Mouse (Mus musculus) heart, embryonic 11.5 days (tissue): ENCODE measurements around the gene Oas1d. TPM values are rescaled to one million over a fixed set of nuclear protein-coding genes. Genes with fewer than 3 reads are reported as not detected.
"Not testable (repeated sequence)": the region's sequence is repeated elsewhere in the genome, so short reads cannot be mapped to it uniquely, and the experiment has no call there.

ENCODE experiments used
- ATAC-seq: fragments of 200-750 bp; cut with Nextera tagmentation; replicated peaks from 2 replicates; pipeline ENCODE4 v1.8.0; 2017; ENCODE audit warnings: moderate library complexity; ENCODE audit not compliant: insufficient number of reproducible peaks, low FRiP score, low TSS enrichment
- H3K27ac ChIP-seq: fragments of 300-500 bp; sonication (generic); 2 replicates; pipeline ENCODE4 v1.5.1; 2014; ENCODE audit warnings: mild to moderate bottlenecking, low read depth, low read length
- H3K27me3 ChIP-seq: fragments of 300-500 bp; sonication (generic); 2 replicates; pipeline ENCODE4 v1.6.1; 2014; ENCODE audit warnings: mild to moderate bottlenecking, low read length, mixed read lengths; ENCODE audit not compliant: control insufficient read depth, insufficient read depth
- H3K36me3 ChIP-seq: fragments of 300-500 bp; sonication (generic); 2 replicates; pipeline ENCODE4 v1.6.1; 2014; ENCODE audit warnings: mild to moderate bottlenecking, low read length, moderate library complexity, mixed read lengths; ENCODE audit not compliant: control insufficient read depth, insufficient read depth
- H3K4me1 ChIP-seq: fragments of 300-500 bp; sonication (generic); 2 replicates; pipeline ENCODE4 v1.6.1; 2014; ENCODE audit warnings: low read length; ENCODE audit not compliant: control insufficient read depth, insufficient read depth
- H3K4me2 ChIP-seq: fragments of 300-500 bp; sonication (generic); 2 replicates; pipeline ENCODE4 v1.6.1; 2014; ENCODE audit warnings: mild to moderate bottlenecking, moderate library complexity
- H3K4me3 ChIP-seq: fragments of 300-500 bp; sonication (generic); 2 replicates; pipeline ENCODE4 v1.5.1; 2014; ENCODE audit warnings: low read depth, low read length
- H3K9ac ChIP-seq: fragments of 300-500 bp; sonication (generic); 2 replicates; pipeline ENCODE4 v1.6.1; 2014; ENCODE audit warnings: mild to moderate bottlenecking, low read depth, low read length, moderate library complexity
- H3K9me3 ChIP-seq: fragments of 300-500 bp; sonication (generic); replicated peaks from 2 replicates; pipeline ENCODE4 v1.6.1; 2016; ENCODE audit warnings: low read length; ENCODE audit not compliant: control insufficient read depth
- WGBS: fragments of 180-500 bp; shearing (Covaris S2); extraction: QIAGEN DNeasy Blood & Tissue Kit; methylation state at CpG from one replicate; pipeline ENCODE4 v1.1.7; 2014; ENCODE audit not compliant: insufficient replicate concordance; 5-methylcytosine and 5-hydroxymethylcytosine counted together
- polyA plus RNA-seq: library from polyadenylated mRNA; unstranded; fragments of >200 nt; fragmentation: Nextera tagmentation; extraction: Ambion mirVana; gene quantifications from 2 replicates; pipeline ENCODE4 v1.2.1, GENCODE M21; 2014

Oas1d gene
- polyA plus RNA-seq, 1 experiment from 2014 or later, result not detected

DNA sequence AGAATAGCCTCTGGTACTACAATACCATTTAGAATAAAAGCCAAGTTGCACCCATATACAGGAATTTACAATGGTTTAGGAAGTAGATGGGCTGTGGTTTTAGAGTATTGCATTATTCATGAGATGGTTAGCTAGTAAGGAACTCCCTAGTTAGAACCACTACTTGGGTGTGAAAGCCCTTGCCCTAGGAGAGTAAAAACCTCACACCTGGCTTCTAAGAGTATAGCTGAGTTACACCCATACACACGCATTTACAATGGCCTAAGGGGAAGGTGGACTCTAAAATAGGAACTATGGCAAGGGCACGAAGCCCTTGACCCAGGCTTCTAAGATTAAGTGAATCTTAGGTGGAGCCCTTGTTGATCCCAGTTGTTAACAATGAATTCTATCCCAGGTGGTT is 19.6 kb upstream of the Oas1d start:
- not testable (repeated sequence) for H3K9me3 ChIP-seq, H3K27me3 ChIP-seq, ATAC-seq, H3K36me3 ChIP-seq, H3K4me2 ChIP-seq, H3K4me1 ChIP-seq, H3K4me3 ChIP-seq, H3K9ac ChIP-seq, H3K27ac ChIP-seq
- WGBS, result 82% methylated on average over 2 of the region's 2 CpGs

DNA sequence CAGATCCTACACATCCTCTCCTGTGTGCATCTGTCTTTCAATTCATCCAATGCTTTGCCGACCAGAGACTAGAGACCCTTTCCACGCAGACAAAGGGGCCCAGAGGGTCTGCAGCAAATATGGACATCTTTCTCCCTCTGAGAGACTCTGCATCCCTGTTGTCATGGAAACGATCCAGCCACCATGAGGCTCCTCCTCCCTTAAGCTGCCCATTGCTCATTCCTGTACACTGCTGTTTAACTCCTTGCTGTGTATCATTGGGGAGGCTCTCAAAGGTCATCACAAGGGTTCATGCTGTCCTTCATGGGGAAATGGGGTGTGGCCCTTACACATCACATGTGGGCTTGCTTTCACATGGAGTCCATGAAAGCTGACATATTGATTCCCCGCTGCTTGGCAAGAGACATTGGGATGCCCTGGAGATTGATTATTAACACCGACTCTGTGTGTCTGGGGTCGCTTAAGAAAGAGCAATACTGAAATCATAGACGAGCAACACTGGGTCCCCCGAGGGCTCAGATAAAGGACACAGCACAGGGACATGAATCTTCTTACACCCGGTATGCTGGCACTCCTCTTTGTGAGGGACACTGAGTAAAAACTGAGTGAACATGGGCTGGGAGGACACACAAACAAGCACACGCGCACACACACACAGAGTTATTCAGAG is 19.0 kb upstream of the Oas1d start:
- Histone ChIP-seq H3K27ac (no peak overlapping the region), H3K4me2 (no peak overlapping the region), H3K36me3 (no peaks in the 10 kb centered on the region), H3K4me3 (no peak overlapping the region), H3K9me3 (no peaks in the 10 kb centered on the region), H3K27me3 (no peaks in the 10 kb centered on the region), H3K9ac (no peak overlapping the region), H3K4me1 (no peaks in the 10 kb centered on the region)
- 80% methylated on average over 11 of the region's 11 CpGs for WGBS
- no peak for ATAC-seq

DNA sequence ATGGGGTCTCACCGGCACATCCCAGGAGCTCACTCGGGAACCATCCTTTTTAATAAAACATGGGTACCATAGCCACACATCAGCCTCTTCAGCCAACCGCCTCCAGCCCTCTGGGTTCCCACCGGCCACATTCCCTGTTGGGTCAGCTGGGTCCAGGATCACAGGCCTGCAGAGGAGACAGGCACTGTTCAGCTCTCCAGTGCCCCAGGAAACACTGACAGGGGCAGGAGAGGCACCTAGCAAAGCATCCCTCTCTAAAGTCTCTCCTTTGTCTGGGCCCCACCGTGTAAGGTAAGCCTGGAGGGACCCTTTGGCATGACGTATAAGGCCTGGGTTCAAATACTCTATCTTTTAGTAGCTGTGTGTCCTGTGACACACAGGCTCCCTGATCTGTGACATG is 16.0 kb upstream of the Oas1d start:
- H3K4me1 ChIP-seq, result no peaks in the 10 kb centered on the region
- H3K4me2 ChIP-seq, result no peak overlapping the region
- no peaks in the 10 kb centered on the region for H3K9me3 ChIP-seq
- 81% methylated on average over 6 of the region's 6 CpGs for WGBS
- no peaks in the 10 kb centered on the region for H3K27me3 ChIP-seq
- H3K4me3 ChIP-seq, result no peak overlapping the region
- ATAC-seq, result no peak
- H3K36me3 ChIP-seq, result no peaks in the 10 kb centered on the region
- no peak overlapping the region for H3K9ac ChIP-seq
- H3K27ac ChIP-seq, result no peak overlapping the region

DNA sequence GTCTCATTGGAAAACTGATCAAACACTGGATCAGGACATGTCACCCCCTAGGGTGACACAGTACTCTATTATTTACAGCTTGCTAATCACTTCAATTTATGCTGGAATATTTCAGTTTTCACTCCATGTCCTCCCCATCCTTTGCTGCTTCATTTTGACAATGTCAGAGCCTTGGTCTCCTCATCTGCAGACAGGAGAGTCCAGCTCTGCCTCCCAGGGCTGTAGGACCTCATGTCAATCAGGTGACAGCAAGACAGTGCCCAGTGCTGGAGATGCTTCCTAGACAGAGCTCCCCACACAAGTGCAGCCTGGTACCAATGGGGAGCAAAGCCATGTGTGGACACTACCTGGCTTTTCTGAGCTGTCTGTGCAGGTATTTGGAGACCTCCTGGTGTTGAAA is 15.6 kb upstream of the Oas1d start:
- no peaks in the 10 kb centered on the region for H3K9me3 ChIP-seq
- no peak for ATAC-seq
- H3K4me1 ChIP-seq, result no peaks in the 10 kb centered on the region
- no peak overlapping the region for H3K4me2 ChIP-seq
- H3K4me3 ChIP-seq, result no peak overlapping the region
- no peak overlapping the region for H3K27ac ChIP-seq
- no peaks in the 10 kb centered on the region for H3K36me3 ChIP-seq
- H3K9ac ChIP-seq, result no peak overlapping the region
- H3K27me3 ChIP-seq, result no peaks in the 10 kb centered on the region

DNA sequence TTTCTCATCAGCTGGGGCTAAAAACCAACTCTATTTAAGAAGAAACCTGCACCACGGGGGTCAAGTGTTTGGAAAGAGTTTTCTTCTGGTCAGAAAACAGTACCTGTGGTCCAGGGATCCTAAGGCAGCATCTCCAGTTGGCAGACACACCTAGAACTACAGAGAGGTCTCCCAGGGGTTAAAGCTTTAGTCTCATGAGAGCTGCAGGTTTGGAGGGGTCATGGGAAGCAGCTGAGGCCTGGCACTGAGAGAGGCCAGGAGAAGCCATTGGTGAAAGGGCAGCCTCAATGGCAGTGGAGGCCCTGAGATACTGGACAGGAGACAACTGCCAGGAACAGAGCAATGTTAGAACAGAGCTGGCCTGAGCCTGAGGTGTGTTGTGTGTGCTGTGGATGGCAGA is 13.7 kb upstream of the Oas1d start:
- no peaks in the 10 kb centered on the region for H3K27me3 ChIP-seq
- no peak overlapping the region for H3K27ac ChIP-seq
- ATAC-seq, result no peak
- no peak overlapping the region for H3K9ac ChIP-seq
- no peaks in the 10 kb centered on the region for H3K4me1 ChIP-seq
- H3K36me3 ChIP-seq, result no peaks in the 10 kb centered on the region
- H3K4me2 ChIP-seq, result no peak overlapping the region
- 38% methylated on average over 1 of the region's 1 CpGs for WGBS
- H3K9me3 ChIP-seq, result no peaks in the 10 kb centered on the region
- no peak overlapping the region for H3K4me3 ChIP-seq

DNA sequence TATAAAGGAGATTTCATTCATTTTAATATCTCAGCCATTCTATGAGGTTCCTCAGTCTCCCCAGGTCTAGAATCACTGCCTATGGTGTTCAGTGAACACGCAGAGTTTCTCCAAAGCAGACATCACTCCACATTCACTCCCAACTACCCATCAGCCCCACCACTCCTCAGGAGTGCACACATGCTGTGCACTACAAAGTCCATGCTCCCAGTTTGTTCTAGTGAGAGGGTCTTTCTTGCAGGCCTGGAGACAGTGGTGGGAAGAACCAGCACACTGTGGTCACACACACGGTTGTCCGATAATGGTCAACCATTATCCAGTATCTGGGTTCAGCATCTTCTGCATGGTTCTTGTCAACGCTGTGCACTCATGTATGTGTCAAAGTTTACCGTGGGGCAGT is 12.3 kb upstream of the Oas1d start:
- Histone ChIP-seq H3K4me1 (no peaks in the 10 kb centered on the region), H3K4me3 (no peak overlapping the region), H3K27ac (no peak overlapping the region), H3K27me3 (no peaks in the 10 kb centered on the region), H3K4me2 (no peak overlapping the region), H3K36me3 (no peaks in the 10 kb centered on the region), H3K9ac (no peak overlapping the region), H3K9me3 (no peaks in the 10 kb centered on the region)
- no peak for ATAC-seq
- 88% methylated on average over 5 of the region's 5 CpGs for WGBS

DNA sequence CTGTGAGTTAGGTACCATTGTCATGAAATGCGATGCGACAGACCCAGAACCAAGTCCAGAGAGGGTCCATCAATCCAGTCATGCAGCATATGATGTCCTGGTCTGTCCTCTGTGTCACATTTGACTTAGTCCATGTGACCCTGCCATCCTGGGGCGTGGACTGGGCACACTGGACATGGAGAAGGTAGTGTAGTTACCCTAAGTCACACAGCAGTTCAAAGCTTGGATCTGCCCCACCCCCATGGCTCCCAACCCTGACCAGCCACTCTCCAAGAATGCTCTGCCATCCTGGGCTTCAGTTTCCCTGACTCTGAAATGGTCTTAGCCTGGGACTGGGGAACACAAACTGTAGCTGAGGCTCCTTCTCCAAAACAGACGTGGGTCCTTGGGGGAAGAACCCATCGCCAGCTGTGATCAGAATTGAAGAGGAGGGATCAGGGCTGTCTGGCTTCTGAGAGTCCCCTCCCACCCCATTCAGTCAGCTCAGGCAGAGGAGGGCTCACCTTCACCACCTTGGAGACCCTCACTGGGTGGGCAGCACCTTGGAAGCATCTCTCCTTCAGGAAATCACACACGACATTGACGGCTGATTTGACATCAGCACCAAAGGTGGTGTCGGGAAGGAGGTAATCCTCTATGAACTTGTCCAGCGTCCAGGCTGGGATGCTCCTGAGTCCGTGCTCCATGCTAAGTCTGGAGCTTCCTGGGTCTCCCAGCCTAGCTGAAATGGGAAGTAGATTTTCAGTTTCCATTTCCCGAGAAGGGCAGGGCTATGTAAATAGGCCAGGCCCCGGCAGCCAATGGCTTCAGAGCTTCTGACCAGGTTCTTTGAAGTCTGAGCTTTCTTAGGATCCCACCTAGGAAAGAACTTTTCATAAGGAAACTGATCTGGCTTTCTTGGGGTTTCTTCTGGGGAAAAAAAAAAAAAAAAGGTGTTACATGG is 7.3 kb upstream of the Oas1d start, which contains the start of gene Oas1a:
Gene Oas1a (minus strand): TSS at position 731 of the 943 bp plus-strand sequence.
- WGBS, result 31% methylated on average over 9 of the region's 12 CpGs
- H3K27ac ChIP-seq, H3K36me3 ChIP-seq, ATAC-seq, H3K4me2 ChIP-seq, H3K4me1 ChIP-seq, H3K9me3 ChIP-seq, H3K9ac ChIP-seq, H3K27me3 ChIP-seq, H3K4me3 ChIP-seq: not testable (repeated sequence)

DNA sequence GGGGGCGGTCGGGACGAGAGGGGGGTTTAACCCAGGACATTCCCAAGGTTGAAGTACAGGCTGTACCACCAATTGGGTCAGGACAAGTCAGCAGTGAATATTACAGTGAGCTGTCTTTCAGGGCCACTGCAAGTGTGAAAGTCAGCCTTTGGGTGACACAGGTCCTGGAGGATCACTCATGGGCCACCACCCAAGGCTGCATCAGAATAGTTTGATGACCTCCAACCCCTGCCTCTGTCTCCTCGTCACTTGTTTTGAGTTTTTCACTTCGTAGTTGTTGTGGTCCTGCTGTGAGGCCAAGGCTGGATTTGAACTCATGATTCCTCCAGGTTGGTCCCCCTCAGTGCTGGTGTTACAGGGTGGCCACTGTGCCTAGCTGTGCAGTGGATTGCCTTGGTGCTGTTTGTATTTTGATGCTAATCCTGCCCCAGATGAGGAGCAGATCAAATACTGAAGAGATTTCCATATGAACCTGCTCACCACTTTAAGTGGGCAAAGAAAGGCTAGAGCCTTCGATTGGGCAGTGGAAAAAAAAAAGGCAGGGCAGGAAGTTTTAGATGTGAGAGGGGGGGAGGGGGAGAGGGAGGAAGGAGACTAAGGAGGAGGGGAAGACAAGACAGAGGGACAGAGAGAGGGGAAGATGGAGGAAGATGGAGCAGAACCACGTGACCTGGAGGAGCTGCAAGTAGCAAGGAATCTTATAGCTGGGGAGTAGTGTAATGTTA is 6.0 kb upstream of the Oas1d start:
- no peak overlapping the region for H3K4me2 ChIP-seq
- no peak overlapping the region for H3K4me3 ChIP-seq
- H3K4me1 ChIP-seq, result no peaks in the 10 kb centered on the region
- 45% methylated on average over 7 of the region's 7 CpGs for WGBS
- H3K27me3 ChIP-seq, result no peaks in the 10 kb centered on the region
- H3K9ac ChIP-seq, result no peak overlapping the region
- H3K27ac ChIP-seq, result no peak overlapping the region
- H3K36me3 ChIP-seq, result no peaks in the 10 kb centered on the region
- H3K9me3 ChIP-seq, result no peaks in the 10 kb centered on the region
- no peak for ATAC-seq
